Mouse (Mus musculus): ENCODE results near the gene Samd10.

Gene Samd10

GRCm38 (mm10) chr2:181592231-181593041 is 6.6 kb downstream of the Samd10 start, which contains the start of gene Zfp512b:
Zfp512b (minus strand) TSS chr2:181592803.
- ATAC-seq (ENCODE audit: insufficient number of reproducible peaks, low FRiP score, low TSS enrichment), result peak; percentile 45; the same call in 1 of the 2 replicates

DNA sequence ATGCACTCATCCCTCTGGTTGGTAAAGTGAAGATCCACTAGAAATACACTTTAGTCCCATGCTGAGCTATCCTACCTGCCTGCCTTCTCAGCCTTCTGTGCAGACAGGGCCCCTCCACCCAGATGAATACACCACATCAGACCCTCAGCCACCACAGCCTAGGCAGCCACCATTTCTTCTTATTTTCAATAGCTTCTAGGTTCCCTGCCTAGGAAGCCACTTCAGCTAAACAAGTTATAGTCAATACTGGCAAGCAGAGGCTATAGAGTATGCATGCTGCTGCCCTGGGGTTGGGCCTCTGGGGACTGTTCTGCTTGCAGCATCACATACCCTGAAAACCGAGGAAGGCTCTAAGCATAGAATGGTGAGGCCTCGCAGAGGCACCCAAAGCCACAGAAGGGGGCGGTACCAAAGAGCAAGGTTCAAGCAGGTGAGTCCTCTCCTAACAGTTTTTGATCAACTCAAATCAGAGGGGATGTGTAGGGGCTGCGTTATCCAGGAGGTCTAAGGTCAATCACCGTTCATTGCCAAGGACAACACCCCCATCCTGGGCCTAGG is 7.4 kb downstream of the Samd10 start, which contains the start of gene Prpf6:
Gene Prpf6, plus strand, starts transcription at position 341 of the 558 bp plus-strand sequence.
- ATAC-seq (ENCODE audit: insufficient number of reproducible peaks, low FRiP score, low TSS enrichment), result no peak

GRCm38 (mm10) chr2:181590471-181590870 is 8.5 kb downstream of the Samd10 start:
- ATAC-seq (ENCODE audit: insufficient number of reproducible peaks, low FRiP score, low TSS enrichment), result no peak

GRCm38 (mm10) chr2:181589732-181590105 is 9.3 kb downstream of the Samd10 start:
- ATAC-seq (ENCODE audit: insufficient number of reproducible peaks, low FRiP score, low TSS enrichment), result no peak

DNA sequence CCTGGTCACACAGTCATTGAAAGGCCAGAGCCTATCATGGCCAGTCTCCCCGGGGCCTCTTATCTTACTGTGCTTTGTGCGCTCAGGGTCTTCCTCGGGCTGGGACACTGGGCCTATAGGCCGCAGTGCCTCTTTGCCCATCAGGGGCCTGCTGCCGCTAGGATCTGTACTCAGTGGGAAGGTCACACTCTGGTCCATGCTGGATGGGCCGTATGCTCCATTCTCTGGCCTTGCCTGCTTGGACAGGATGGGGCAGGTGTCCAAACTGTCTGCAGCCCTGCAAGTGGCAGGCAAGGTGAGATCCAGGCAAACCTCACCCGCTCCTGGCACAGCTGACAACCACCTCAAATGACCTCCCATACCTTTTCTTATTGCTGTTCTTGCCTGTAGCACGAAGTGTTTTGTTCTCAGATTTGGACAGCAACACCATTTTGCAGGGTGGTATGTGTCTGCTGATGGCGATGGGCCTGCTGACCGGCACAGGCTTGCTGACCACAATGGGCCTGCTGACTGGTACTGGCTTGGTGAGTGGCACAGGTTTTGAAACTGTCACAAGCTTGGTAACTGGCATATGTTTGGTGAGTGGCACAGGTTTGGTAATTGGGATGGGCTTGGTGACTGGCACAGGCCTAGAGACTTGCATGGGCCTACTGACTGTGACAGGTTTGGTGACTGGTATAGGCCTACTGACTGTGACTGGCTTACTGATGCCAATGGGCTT is 9.8 kb downstream of the Samd10 start:
- ATAC-seq (ENCODE audit: insufficient number of reproducible peaks, low FRiP score, low TSS enrichment), result no peak

GRCm38 (mm10) chr2:181588229-181588780 is 10.7 kb downstream of the Samd10 start:
- ATAC-seq (ENCODE audit: insufficient number of reproducible peaks, low FRiP score, low TSS enrichment), result no peak

DNA sequence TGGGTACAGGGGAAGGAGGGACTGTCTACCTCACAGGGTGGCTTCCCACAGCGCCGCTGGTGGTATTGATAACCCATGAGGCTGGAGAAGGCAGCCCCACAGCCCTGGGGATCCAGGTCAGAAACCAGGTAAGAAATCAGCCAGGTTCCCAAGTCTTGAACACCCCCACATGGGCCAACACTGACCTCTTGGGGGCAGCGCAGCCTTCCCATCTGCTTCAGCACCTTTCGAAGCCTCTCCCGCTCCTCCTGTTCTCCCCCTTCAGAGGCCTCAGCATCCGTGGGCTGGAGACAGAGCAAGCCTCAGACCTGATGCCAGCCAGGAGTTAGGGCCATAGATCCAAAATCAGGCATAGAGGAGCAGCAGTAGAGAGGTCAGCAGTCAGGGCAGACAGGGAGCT is 11.2 kb downstream of the Samd10 start:
- no peak for ATAC-seq (ENCODE audit: insufficient number of reproducible peaks, low FRiP score, low TSS enrichment)

DNA sequence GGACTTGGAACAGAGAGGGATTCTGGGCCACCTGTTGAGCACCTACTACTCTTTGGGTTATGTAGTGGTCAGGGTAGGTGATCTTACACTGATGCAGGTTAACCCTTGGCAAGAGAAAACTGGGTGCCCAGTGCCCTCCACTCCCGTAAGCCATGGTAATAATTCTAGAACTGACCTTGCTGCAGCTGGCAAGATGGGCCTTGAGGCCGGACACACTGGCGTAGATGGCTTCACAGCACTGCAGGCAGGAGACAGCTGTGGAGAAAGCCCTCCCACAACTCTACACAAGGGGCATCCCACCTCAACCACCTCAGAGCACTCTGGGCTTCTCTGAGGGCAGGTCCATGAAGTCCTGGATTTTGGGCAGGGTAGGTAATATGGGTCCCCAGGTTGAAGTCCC is 12.9 kb downstream of the Samd10 start:
- no peak for ATAC-seq (ENCODE audit: insufficient number of reproducible peaks, low FRiP score, low TSS enrichment)

DNA sequence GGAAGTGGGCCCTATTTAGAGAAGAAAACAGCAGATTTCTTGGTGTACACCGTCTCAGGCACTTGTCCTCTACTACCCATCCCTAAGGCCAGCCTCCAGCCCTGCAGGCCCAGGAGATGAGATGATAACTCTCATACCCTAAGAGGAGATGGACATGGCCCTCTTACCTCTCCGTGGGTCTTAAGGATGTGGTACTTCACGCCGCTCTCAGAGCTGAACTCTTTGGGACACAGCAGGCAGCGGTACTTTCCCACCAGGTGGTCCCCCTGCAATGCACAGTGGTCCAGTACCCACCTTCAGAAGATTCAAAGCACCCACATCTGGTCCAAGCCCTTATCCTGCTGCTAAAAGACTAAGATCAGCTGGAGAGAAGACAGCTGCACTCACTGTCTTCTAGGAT is 13.5 kb downstream of the Samd10 start:
- no peak for ATAC-seq (ENCODE audit: insufficient number of reproducible peaks, low FRiP score, low TSS enrichment)

DNA sequence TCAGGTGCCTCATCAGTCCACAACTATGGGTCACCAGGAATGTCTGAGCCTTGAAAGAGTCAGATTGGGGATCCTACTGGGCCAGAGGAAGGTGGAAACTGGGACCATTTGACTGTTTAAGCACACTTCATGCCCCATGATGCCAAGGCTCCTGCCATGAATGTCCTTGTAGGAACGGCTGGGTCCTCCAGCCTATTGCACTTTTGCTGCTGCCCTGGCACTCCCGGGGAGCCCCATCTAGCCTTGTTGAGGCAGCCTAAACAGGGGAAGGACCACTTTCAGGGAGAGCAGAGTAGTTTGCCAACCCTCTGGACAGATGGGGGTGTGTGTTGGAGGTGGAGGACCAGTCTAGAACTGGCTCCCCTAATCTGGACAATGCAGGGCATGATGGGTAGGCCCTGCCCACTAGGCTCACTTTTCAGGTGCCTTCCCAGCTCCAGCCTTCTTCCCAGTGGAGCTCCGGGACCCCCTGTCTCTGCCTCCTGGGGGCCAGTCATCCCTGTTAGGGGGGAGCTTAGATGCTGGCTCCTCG is 14.5 kb downstream of the Samd10 start, which contains the start of gene Uckl1:
Gene Uckl1, minus strand, starts transcription at position 482 of the 532 bp plus-strand sequence.
- ATAC-seq (ENCODE audit: insufficient number of reproducible peaks, low FRiP score, low TSS enrichment), result no peak

- no peak for ATAC-seq (ENCODE audit: insufficient number of reproducible peaks, low FRiP score, low TSS enrichment)
These were observed 15.4 kb downstream of the Samd10 start for GRCm38 (mm10) chr2:181583460-181584257.

DNA sequence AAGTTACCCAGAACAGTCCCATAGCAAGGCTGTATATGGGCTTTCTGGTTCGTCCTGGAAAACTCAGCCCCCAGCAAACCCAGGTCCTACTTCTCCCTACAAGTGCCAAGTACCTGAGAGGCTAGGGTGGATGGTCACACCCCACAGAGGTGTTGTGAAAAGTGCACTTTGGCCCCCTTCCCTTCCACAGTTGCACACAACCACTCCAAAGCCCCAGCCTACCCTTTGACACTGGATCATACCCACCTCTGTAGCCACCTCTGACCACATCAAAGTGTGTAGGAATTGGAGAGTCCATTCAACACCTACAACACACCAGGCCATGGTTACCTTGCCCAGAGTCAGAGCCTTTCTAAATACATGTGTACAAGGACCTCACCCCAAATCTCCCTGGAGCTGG is 16.1 kb downstream of the Samd10 start:
- no peak for ATAC-seq (ENCODE audit: insufficient number of reproducible peaks, low FRiP score, low TSS enrichment)

GRCm38 (mm10) chr2:181582358-181582757 is 16.7 kb downstream of the Samd10 start:
- ATAC-seq (ENCODE audit: insufficient number of reproducible peaks, low FRiP score, low TSS enrichment), result no peak

DNA sequence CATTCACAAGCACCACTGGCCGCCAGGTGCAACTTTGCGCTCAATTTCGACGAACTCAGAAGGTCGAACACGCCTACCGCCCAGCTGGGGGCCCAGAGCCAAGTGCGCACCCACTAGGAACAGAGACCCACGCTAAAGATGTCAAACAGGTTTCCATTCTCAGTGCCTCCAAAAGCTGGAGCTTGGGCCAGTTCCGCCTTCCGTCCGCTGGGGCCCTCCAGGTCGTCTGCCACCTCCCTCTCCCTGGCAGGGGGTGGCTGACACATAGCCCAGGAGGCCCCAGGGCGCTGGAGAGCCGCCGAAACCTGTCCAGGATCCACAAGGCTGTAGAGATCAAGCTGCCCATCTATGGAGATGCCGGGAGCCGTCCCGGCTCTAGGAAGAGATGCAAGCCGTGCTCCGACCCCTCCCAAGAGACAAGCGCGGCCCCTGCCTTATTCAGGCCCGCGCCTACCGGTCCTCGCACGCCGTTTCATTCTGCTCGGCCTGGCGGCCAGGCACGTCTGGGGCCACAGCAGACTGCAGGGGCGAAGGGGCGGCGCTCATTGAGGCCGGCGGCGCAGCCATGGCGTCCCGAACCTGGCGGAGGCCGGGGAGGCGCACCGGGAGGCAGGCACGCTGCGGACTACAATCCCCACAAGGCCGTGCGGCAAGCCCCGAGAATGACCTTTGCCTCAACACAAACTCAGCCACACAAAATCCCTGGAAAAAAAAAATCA is 17.5 kb downstream of the Samd10 start:
- peak; percentile 63; the same call in 1 of the 2 replicates for ATAC-seq (ENCODE audit: insufficient number of reproducible peaks, low FRiP score, low TSS enrichment)

- peak; percentile 69 for ATAC-seq (ENCODE audit: insufficient number of reproducible peaks, low FRiP score, low TSS enrichment)
These were observed 18.0 kb downstream of the Samd10 start for GRCm38 (mm10) chr2:181581016-181581401.

DNA sequence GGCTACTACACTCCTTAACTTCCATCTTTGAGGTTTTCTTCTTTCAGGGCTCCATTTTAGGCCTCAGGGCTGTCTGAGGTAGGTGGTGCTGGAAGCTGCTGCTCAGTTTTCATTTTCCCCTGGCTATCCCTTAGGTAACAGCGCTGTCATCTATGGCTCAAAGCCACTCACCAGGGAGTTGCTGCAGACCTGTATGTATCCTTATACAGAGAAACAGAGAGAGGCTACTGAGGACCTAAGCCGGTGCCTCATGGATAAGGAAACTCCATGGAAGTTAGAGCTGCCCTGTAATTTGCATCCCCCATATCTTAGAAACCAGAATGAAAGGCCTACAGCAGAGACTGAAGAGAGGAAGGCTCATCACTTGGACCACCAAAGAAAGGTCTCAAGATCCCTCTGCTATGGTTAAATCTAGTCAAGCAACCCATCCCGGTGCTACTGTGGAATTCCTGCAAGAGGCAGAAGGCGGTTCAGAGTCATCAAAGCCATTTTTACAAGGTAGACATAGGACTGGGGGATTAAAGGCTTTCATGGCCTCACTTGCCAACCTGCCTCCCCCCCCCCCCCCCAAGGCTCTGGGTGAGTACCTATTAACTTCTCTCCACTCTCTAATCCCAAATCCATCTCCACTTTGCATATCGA is 18.8 kb downstream of the Samd10 start:
- ATAC-seq (ENCODE audit: insufficient number of reproducible peaks, low FRiP score, low TSS enrichment), result no peak

DNA sequence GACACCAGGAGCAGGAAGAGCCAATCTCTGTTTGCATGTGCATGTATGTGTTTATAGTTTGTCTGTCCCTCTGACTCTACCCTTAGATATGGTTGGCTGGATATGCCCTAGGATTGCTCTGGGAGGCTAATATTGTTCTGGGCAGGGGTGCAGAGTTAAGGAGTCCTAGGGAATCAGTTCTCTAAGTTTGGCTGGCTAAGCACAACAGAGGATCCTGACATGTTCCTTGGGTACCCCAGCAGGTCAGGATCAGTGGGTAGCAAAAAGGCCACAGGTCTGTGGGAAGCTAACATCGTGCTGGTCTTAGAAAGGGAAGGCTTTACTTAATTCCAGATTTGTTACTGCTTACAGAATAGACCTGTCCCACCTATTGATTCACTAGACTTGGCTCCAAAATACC is 19.3 kb downstream of the Samd10 start:
- no peak for ATAC-seq (ENCODE audit: insufficient number of reproducible peaks, low FRiP score, low TSS enrichment)

- ATAC-seq (ENCODE audit: insufficient number of reproducible peaks, low FRiP score, low TSS enrichment), result no peak
These were observed 20.0 kb downstream of the Samd10 start for GRCm38 (mm10) chr2:181578790-181579618.
